Mouse (Mus musculus) thymus, adult 2 months (tissue): ENCODE measurements around the gene Tmem151a. TPM values are rescaled to one million over a fixed set of nuclear protein-coding genes. Genes with fewer than 3 reads are reported as not detected.

Experiments
- DNase-seq: peaks from one replicate; pipeline ENCODE4 v3.0.0; 2021
- H3K27ac ChIP-seq: fragments of 200-500 bp; 2 replicates; pipeline ENCODE4 v1.5.1; 2012; ENCODE audit warnings: low read length, control low read depth; ENCODE audit not compliant: control insufficient read depth, insufficient read depth
- H3K27me3 ChIP-seq: fragments of 200-500 bp; 2 replicates; pipeline ENCODE4 v1.6.1; 2012; ENCODE audit warnings: mild to moderate bottlenecking, low read length, moderate library complexity, mixed read lengths; ENCODE audit not compliant: control insufficient read depth, insufficient read depth
- H3K36me3 ChIP-seq: fragments of 200-500 bp; 2 replicates; pipeline ENCODE4 v1.6.1; 2012; ENCODE audit warnings: mild to moderate bottlenecking, low read length, moderate library complexity; ENCODE audit not compliant: control insufficient read depth, insufficient read depth
- H3K4me1 ChIP-seq: fragments of 200-500 bp; replicated peaks from 2 replicates; pipeline ENCODE4 v1.6.1; 2012; ENCODE audit warnings: low read length; ENCODE audit not compliant: control insufficient read depth, insufficient read depth
- H3K4me3 ChIP-seq: fragments of 200-500 bp; 2 replicates; pipeline ENCODE4 v1.5.1; 2012; ENCODE audit warnings: mild to moderate bottlenecking, low read length, control low read depth, moderate library complexity; ENCODE audit not compliant: control insufficient read depth, insufficient read depth
- CTCF ChIP-seq: fragments of 200-500 bp; IDR thresholded peaks from 2 replicates; pipeline ENCODE4 v1.5.1; 2012; ENCODE audit warnings: mild to moderate bottlenecking, control low read depth, low read length, moderate library complexity, borderline replicate concordance; ENCODE audit not compliant: control insufficient read depth, poor library complexity, insufficient read depth; ENCODE audit errors: extremely low read depth
- POLR2A ChIP-seq: fragments of 200-500 bp; IDR thresholded peaks from 2 replicates; pipeline ENCODE4 v1.6.1; 2012; ENCODE audit warnings: mild to moderate bottlenecking, low read length, control low read depth, moderate library complexity; ENCODE audit not compliant: control insufficient read depth, poor library complexity, insufficient read depth; ENCODE audit errors: extremely low read depth
- whole genome bisulfite sequencing: fragments of 180-500 bp; shearing (Covaris S2); methylation state at CpG from one replicate; pipeline ENCODE4 v1.1.7; 2018; 5-methylcytosine and 5-hydroxymethylcytosine counted together
- polyA plus RNA-seq: library from polyadenylated mRNA; depleted of rRNA; stranded (reverse); fragments of >200 nt; gene quantifications from 2 replicates; pipeline ENCODE4 v1.2.3, GENCODE M21; 2012; rRNA removed

Gene Tmem151a
- polyA plus RNA-seq, 1 experiment: 3.5 TPM

GRCm38 (mm10) chr19:5037678-5038571, 47.4 kb downstream of the Tmem151a start:
- TF ChIP-seq CTCF (no peak), POLR2A (no peak)
- H3K4me1 ChIP-seq: peaks cover 24% of the 10 kb centered on the region
- WGBS: 11% methylated on average over 32 of the region's 32 CpGs
- H3K36me3 ChIP-seq: no peaks in the 10 kb centered on the region
- no peaks in the 10 kb centered on the region for H3K27me3 ChIP-seq
- peak; percentile 45 for DNase-seq
- no peak overlapping the region for H3K27ac ChIP-seq
- peak overlapping the region; percentile 60 for H3K4me3 ChIP-seq

GRCm38 (mm10) chr19:5036577-5036976, 48.8 kb downstream of the Tmem151a start:
- Histone ChIP-seq H3K36me3 (no peaks in the 10 kb centered on the region), H3K4me3 (no peak overlapping the region), H3K27me3 (no peaks in the 10 kb centered on the region), H3K4me1 (peaks cover 19% of the 10 kb centered on the region), H3K27ac (no peak overlapping the region)
- 89% methylated on average over 4 of the region's 4 CpGs for WGBS
- no peak for DNase-seq
- no peak for TF ChIP-seq POLR2A
- no peak for TF ChIP-seq CTCF

- Histone ChIP-seq H3K27ac (no peak overlapping the region), H3K27me3 (no peaks in the 10 kb centered on the region), H3K36me3 (no peaks in the 10 kb centered on the region), H3K4me1 (0 out of 2 replicates have a peak, but pooled peaks cover under 1% of the 10 kb centered on the region), H3K4me3 (no peak overlapping the region)
- DNase-seq: no peak
- 90% methylated on average over 3 of the region's 3 CpGs for WGBS
- TF ChIP-seq CTCF (no peak), POLR2A (no peak)
Observed at GRCm38 (mm10) chr19:5032686-5033085, 52.6 kb downstream of the Tmem151a start.

- TF ChIP-seq POLR2A: no peak
- no peak for TF ChIP-seq CTCF
- no peaks in the 10 kb centered on the region for H3K27me3 ChIP-seq
- WGBS: 96% methylated on average over 8 of the region's 8 CpGs
- no peaks in the 10 kb centered on the region for H3K36me3 ChIP-seq
- peaks cover 9% of the 10 kb centered on the region for H3K4me1 ChIP-seq
- no peak overlapping the region for H3K4me3 ChIP-seq
- no peak overlapping the region for H3K27ac ChIP-seq
- no peak for DNase-seq
Observed at GRCm38 (mm10) chr19:5026111-5026510, 59.2 kb downstream of the Tmem151a start.

- H3K4me3 ChIP-seq: peak within 1 kb of the TSS; percentile 53
- under 1% methylated on average over 62 of the region's 62 CpGs for WGBS
- peaks cover 9% of the 10 kb centered on the region for H3K4me1 ChIP-seq
- H3K27ac ChIP-seq: peak within 1 kb of the TSS; percentile 14
- no peaks in the 10 kb centered on the region for H3K27me3 ChIP-seq
- TF ChIP-seq POLR2A: peak; percentile 43; the same call in 1 of the 2 replicates
- TF ChIP-seq CTCF: 0 out of 2 replicates have a peak, but pooled peaks have one; percentile 38
- H3K36me3 ChIP-seq: no peaks in the 10 kb centered on the region
- DNase-seq: peak; percentile 85
Observed at GRCm38 (mm10) chr19:5023621-5024479, 61.5 kb downstream of the Tmem151a start, which contains the start of gene Slc29a2. Gene Slc29a2, plus strand, starts transcription at chr19:5023860.

GRCm38 (mm10) chr19:5021416-5021815, 63.9 kb downstream of the Tmem151a start:
- peaks cover 9% of the 10 kb centered on the region for H3K4me1 ChIP-seq
- H3K36me3 ChIP-seq: no peaks in the 10 kb centered on the region
- H3K27me3 ChIP-seq: no peaks in the 10 kb centered on the region
- H3K4me3 ChIP-seq: no peak overlapping the region
- no peak overlapping the region for H3K27ac ChIP-seq
- 96% methylated on average over 2 of the region's 2 CpGs for WGBS
- no peak for TF ChIP-seq CTCF
- no peak for TF ChIP-seq POLR2A
- DNase-seq: no peak

Other genes with a start within 250 kb of the Tmem151a start
- 35.8 and 45.8 TPM in 2 replicates for gene Ccs, start 246.2 kb downstream of the Tmem151a start, polyA plus RNA-seq
- gene Ccdc87, start 246.2 kb downstream of the Tmem151a start, polyA plus RNA-seq: 0.19 and 0.24 TPM in 2 replicates
- gene Ctsf, start 230.4 kb downstream of the Tmem151a start, polyA plus RNA-seq: 27.0 and 31.9 TPM in 2 replicates
- 8.4 and 11.8 TPM in 2 replicates for gene Actn3, start 207.6 kb downstream of the Tmem151a start, polyA plus RNA-seq
- gene Zdhhc24, start 206.9 kb downstream of the Tmem151a start, polyA plus RNA-seq: 53.0 and 53.5 TPM in 2 replicates
- 2.8 and 4.7 TPM in 2 replicates for gene Bbs1, start 178.9 kb downstream of the Tmem151a start, polyA plus RNA-seq
- gene Dpp3, start 157.2 kb downstream of the Tmem151a start, polyA plus RNA-seq: 153 and 175 TPM in 2 replicates
- gene Peli3, start 142.4 kb downstream of the Tmem151a start, polyA plus RNA-seq: 2.1 and 2.3 TPM in 2 replicates
- gene Mrpl11, start 123.4 kb downstream of the Tmem151a start, polyA plus RNA-seq: 25.8 and 27.3 TPM in 2 replicates
- gene Npas4, start 95.2 kb downstream of the Tmem151a start, polyA plus RNA-seq: 0.57 and 0.59 TPM in 2 replicates
- gene Slc29a2, start 61.7 kb downstream of the Tmem151a start, polyA plus RNA-seq: 12.7 and 14.6 TPM in 2 replicates
- 23.8 and 25.1 TPM in 2 replicates for gene B4gat1, start 46.7 kb downstream of the Tmem151a start, polyA plus RNA-seq
- 1.1 and 1.4 TPM in 2 replicates for gene AC124502.3, start 46.6 kb downstream of the Tmem151a start, polyA plus RNA-seq
- gene Brms1, start 44.2 kb downstream of the Tmem151a start, polyA plus RNA-seq: 54.2 and 61.4 TPM in 2 replicates
- 7.1 and 8.8 TPM in 2 replicates for gene Rin1, start 35.0 kb downstream of the Tmem151a start, polyA plus RNA-seq
- 5.9 and 7.7 TPM in 2 replicates for gene Cd248, start 17.5 kb downstream of the Tmem151a start, polyA plus RNA-seq
- 121 and 137 TPM in 2 replicates for gene Yif1a, start 3.0 kb upstream of the Tmem151a start, polyA plus RNA-seq
- 3.7 and 4.9 TPM in 2 replicates for gene Cnih2, start 13.0 kb upstream of the Tmem151a start, polyA plus RNA-seq
- 296 and 317 TPM in 2 replicates for gene Rab1b, start 21.5 kb upstream of the Tmem151a start, polyA plus RNA-seq
- 48.0 and 54.9 TPM in 2 replicates for gene Klc2, start 33.0 kb upstream of the Tmem151a start, polyA plus RNA-seq
- 58.9 and 64.9 TPM in 2 replicates for gene Pacs1, start 187.6 kb upstream of the Tmem151a start, polyA plus RNA-seq
- gene Sf3b2, start 209.9 kb upstream of the Tmem151a start, polyA plus RNA-seq: 213 and 250 TPM in 2 replicates
- 4.8 and 6.3 TPM in 2 replicates for gene Gal3st3, start 212.8 kb upstream of the Tmem151a start, polyA plus RNA-seq